Mouse (Mus musculus): ENCODE data around the gene Minos1.

DNA sequence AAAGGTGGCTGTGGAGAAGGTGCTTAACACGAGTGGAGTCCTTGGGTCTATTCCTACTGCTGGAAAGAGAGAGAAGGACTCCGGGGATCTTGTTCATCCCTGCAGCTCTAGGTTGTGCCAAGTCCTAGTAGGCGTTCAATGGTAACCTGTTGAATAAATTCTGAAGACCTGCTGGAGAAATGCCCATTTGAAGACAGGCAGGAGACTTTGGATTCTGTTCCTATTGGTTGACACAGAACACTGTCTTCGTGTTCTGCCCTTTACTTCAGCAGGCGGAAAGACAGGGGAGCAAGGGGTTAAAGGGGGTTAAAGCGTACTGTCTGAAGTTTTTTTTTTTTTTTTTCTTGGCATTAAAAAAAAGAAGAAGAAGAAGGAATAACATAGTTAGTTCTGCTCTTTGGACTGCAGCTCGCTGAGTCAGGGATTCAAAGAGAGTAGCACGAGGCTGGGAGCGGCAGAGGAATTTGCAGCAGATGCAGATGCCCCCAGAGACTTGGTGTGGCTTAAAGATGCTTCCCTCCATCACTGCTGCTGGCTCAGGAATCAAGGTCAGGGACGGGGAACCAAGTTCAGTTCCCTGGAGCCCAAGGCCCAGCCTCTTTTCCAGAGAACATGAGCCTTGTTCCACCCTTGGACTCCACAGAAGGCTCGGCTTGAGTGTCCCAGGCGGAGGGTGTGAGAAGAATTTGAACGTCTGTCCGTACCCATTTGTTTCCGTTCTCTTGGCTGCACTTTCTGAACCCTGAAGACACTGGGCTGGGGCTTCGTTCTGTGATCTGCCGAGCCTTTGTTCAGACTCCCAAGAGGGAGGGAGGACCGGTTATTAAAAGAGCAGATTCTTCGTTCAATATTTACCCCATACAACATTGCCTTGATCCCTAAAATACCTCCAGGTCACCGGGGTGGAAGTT is 44.4 kb upstream of the Minos1 start:
- TF ChIP-seq POLR2A (IDR thresholded peaks at IDR 0.05; ENCODE audit: extremely low read depth, insufficient read depth, low read length) (no peak), CTCF (IDR thresholded peaks at IDR 0.05; ENCODE audit: extremely low read depth, insufficient read depth, low read length) (no peak)
